Mouse (Mus musculus): ENCODE measurements around the gene Crispld2. TPM values are rescaled to one million over a fixed set of nuclear protein-coding genes. Genes with fewer than 3 reads are reported as not detected.

Gene Crispld2
- total RNA-seq (2021) = 10 to 100 TPM; 21.7 to 25.7 TPM

- DNase-seq (ENCODE audit: low spot score) = peak; percentile 75
- intact Hi-C loops (cut with DNase I) = no loop called here
These were observed at the start of gene Crispld2 for GRCm38 (mm10) chr8:119992249-119992648. Gene Crispld2 (plus strand): TSS chr8:119992438.

- intact Hi-C loops (cut with DNase I) = loop anchor here (1.0 to 2.0 kb wide), 2 partner anchors 128 to 135 kb away; no protein-coding TSS in a partner anchor
These were observed 48.6 kb upstream of the Crispld2 start for GRCm38 (mm10) chr8:119943616-119944015.

GRCm38 (mm10) chr8:119944096-119944811, 48.0 kb upstream of the Crispld2 start:
- DNase-seq (ENCODE audit: low spot score) = peak; percentile 24
- intact Hi-C loops (cut with DNase I) = loop anchor here (1.0 to 2.0 kb wide), 2 partner anchors 127 to 135 kb away; no protein-coding TSS in a partner anchor

More at GRCm38 (mm10) chr8:119943616-119944015, 48.6 kb upstream of the Crispld2 start:
- DNase-seq (ENCODE audit: low spot score) = no peak

DNA sequence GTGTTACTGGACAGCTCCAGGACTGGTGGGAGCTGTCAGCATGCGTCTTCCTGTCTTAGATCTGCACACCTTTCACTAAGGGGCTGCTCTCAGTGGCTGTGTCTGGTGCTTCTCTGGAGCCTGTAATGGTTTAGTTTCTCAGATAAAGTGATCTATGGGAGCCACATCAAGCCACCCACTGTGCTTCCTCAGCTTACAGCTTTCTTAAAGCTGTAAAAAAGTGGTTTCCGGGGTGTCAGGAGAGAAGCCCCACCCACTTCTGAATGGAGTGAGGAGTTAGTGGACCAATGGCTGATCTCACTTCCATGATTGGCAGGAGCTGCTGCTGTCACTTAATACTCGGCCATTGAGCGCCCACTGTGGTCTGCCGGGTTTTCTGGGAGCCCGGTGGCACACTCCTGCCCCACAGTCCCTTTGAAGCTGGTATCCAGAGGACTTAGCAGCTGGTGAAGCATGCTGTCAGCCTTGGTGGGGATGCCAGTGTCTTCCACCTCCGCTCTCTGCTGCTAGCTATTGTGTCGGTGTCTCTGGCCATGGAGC, 45.8 kb upstream of the Crispld2 start:
- DNase-seq (ENCODE audit: low spot score) = no peak
- intact Hi-C loops (cut with DNase I) = no loop called here

GRCm38 (mm10) chr8:119947653-119948052, 44.6 kb upstream of the Crispld2 start:
- intact Hi-C loops (cut with DNase I) = no loop called here
- DNase-seq (ENCODE audit: low spot score) = no peak

GRCm38 (mm10) chr8:119948340-119948739, 43.9 kb upstream of the Crispld2 start:
- intact Hi-C loops (cut with DNase I) = no loop called here
- DNase-seq (ENCODE audit: low spot score) = no peak

- DNase-seq (ENCODE audit: low spot score) = no peak
- intact Hi-C loops (cut with DNase I) = no loop called here
These were observed 40.0 kb upstream of the Crispld2 start for GRCm38 (mm10) chr8:119952282-119952681.

- intact Hi-C loops (cut with DNase I) = no loop called here
- no peak for DNase-seq (ENCODE audit: low spot score)
These were observed 39.5 kb upstream of the Crispld2 start for GRCm38 (mm10) chr8:119952747-119953146.

- DNase-seq (ENCODE audit: low spot score) = no peak
- intact Hi-C loops (cut with DNase I) = no loop called here
These were observed 36.9 kb upstream of the Crispld2 start for GRCm38 (mm10) chr8:119955333-119955732.

- intact Hi-C loops (cut with DNase I) = no loop called here
- DNase-seq (ENCODE audit: low spot score) = no peak
These were observed 34.2 kb upstream of the Crispld2 start for GRCm38 (mm10) chr8:119958076-119958475.

- peak; percentile 44 for DNase-seq (ENCODE audit: low spot score)
- intact Hi-C loops (cut with DNase I) = no loop called here
These were observed 31.6 kb upstream of the Crispld2 start for GRCm38 (mm10) chr8:119960531-119961104.

DNA sequence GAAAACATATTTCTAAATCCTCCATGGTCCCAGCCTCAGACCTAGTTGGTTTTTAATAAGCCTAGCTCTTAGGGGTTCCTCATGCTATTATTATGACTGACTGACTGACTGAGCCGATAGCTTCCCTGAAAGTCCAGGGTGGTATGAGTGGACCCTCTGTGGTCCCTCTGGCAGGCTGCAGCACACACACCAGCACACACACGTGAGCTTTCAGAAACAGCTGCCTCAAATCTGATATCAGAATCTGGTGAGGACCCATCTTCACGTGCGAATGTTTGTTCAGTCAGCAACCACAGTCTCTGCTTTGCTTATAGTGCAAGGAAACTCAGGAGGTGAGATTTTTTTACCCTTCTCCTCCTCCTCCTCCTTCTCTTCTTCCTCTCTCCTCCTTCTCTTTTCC, 27.4 kb upstream of the Crispld2 start:
- no peak for DNase-seq (ENCODE audit: low spot score)
- intact Hi-C loops (cut with DNase I) = no loop called here

GRCm38 (mm10) chr8:119967435-119967834, 24.8 kb upstream of the Crispld2 start:
- no peak for DNase-seq (ENCODE audit: low spot score)
- intact Hi-C loops (cut with DNase I) = no loop called here

GRCm38 (mm10) chr8:119970169-119970568, 22.1 kb upstream of the Crispld2 start:
- intact Hi-C loops (cut with DNase I) = no loop called here
- DNase-seq (ENCODE audit: low spot score) = no peak

DNA sequence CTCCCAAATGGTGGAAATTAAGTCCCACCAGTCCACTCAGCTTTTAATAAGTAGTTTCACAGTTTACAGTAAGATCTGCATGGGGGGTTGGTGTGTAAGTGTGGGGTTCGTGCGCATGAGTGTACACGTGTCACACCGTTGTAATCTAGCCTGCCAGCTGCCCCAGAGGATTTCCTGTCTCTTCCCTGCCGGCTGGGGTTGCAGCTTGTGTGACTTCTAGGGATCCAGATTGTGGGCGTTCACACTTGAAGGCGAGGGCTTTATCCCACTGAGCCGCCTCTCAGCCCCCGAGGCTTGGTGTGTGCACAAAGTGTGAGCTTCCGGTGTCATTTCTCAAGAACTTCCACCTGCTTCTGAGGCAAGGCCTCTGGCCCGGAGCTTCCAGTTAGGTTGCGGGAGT, 19.7 kb upstream of the Crispld2 start:
- no peak for DNase-seq (ENCODE audit: low spot score)
- intact Hi-C loops (cut with DNase I) = no loop called here

- intact Hi-C loops (cut with DNase I) = no loop called here
- DNase-seq (ENCODE audit: low spot score) = no peak
These were observed 13.4 kb upstream of the Crispld2 start for GRCm38 (mm10) chr8:119978770-119979381.

DNA sequence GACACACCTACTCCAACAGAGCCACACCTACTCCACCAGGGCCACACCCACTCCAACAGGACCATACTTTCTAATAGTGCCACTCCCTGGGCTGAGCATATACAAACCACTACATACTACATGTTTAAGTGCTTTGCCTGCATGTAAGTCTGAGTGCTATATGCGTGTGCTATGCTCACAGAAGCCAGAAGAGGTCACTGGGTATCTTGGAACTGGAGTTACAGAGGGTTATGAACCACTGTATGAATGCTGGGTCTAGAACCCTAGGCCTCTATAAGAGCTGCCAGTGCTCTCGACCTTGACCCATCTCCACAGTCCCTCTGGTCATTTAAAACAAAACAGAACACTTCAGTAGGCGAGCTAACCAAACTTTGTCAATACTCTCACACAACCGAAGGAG, 11.0 kb upstream of the Crispld2 start:
- intact Hi-C loops (cut with DNase I) = no loop called here
- DNase-seq (ENCODE audit: low spot score) = no peak

DNA sequence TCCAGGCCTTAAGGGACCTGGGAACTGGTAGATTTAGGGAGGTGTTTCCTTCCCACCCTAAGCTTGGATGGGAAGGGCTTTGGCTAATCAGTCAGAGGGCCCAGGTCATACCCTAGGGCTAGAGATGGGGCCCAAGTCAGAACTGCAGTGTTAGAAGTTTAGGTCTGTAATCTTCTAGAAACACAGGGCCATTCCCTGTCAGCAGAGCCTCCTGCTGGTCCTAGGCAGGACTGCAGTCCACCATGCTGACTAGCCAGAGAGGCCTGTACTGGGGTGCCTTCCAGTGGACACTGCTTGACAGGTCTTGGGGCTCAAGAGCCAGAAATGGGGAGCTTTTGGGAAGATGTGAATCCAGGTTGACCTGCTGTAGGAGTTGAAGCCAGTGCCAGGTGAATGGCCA, 8.2 kb upstream of the Crispld2 start:
- no peak for DNase-seq (ENCODE audit: low spot score)

GRCm38 (mm10) chr8:119986174-119986573, 6.1 kb upstream of the Crispld2 start:
- intact Hi-C loops (cut with DNase I) = no loop called here
- DNase-seq (ENCODE audit: low spot score) = no peak

More for the DNA sequence above, 8.2 kb upstream of the Crispld2 start:
- intact Hi-C loops (cut with DNase I) = no loop called here

DNA sequence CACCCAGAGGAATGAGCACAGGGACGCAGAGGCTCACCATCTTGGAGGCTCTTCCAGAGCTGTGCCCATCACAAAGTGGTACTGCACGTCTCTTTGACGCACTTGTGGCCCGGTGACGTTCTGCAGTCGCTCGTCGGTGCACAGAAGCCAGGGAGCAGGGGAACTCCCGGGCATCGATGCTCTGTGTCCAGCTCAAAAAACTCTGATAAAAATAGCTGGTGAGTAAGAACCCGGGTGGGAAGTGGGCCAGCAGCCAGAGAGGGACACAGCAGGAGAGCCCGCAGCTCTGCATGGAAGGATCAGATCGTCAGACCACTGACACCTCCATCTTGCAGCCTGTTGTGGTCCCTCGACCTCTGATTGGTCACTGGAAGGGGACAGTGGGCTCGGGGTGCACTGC, 4.2 kb upstream of the Crispld2 start:
- intact Hi-C loops (cut with DNase I) = no loop called here
- DNase-seq (ENCODE audit: low spot score) = no peak

DNA sequence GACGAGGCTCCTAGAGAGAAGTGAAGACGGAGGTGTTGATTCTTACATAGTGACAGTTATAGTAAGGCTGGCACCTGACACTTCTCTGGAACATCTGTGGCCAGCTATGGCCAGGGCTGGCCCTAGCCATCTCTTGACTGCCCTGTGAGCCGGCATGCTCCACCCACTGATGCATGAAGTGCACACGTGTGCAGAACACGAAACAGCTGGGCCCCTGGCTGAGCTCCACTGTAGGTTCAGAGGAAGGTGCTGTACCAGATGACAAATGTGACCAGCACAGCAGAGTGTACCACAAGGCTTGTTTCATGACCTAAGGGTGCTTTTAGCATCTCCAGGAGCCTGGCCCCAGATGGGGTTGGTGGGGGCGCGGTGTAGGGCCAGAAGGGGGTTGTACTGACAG, 1.9 kb downstream of the Crispld2 start:
- intact Hi-C loops (cut with DNase I) = no loop called here
- DNase-seq (ENCODE audit: low spot score) = no peak

All from heart, postnatal 25 days (tissue).